Mouse (Mus musculus): Measurements from ENCODE around the gene Il1rapl2. TPM values are rescaled to one million over a fixed set of nuclear protein-coding genes. Genes with fewer than 3 reads are reported as not detected.

Gene Il1rapl2
- polyA plus RNA-seq, 1 experiment from 2014 or later: 0.12 TPM

DNA sequence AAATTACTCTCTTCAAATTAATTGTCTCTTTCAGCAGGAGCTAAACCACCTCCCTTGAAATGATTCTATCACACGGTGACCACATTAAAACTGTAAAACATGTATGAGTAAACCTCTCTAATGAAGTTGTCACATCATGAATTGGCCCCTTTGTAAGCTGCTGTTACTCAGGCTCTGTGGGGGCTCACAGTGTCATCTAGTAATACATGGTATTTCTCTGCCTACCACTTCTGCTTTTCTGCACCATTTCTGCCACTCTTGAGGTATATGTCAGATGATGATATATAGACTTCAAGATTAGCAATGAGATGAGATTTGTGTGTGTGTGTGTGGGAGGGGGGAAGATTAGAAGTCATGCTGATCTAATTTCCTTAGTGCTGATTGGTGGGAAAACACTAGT, 117.6 kb downstream of the Il1rapl2 start:
- Histone ChIP-seq H3K9ac (ENCODE audit: low read depth, low read length) (no peak overlapping the region), H3K27ac (no peak overlapping the region), H3K36me3 (ENCODE audit: insufficient read depth, low read length) (no peaks in the 10 kb centered on the region), H3K9me3 (replicated peaks; ENCODE audit: low read length) (no peaks in the 10 kb centered on the region), H3K4me2 (ENCODE audit: low read length) (no peak overlapping the region), H3K27me3 (ENCODE audit: insufficient read depth, low read length) (no peaks in the 10 kb centered on the region), H3K4me1 (replicated peaks; ENCODE audit: insufficient read depth, low read length) (no peaks in the 10 kb centered on the region), H3K4me3 (replicated peaks; ENCODE audit: low read depth, low read length) (no peak overlapping the region)
- ATAC-seq (replicated peaks; ENCODE audit: low FRiP score, low read depth) (no peak), DNase-seq (ENCODE audit: low spot score) (no peak)
- no peak for TF ChIP-seq CTCF (IDR thresholded peaks at IDR 0.05; ENCODE audit: low read depth)
- 69% methylated on average over 1 of the region's 1 CpGs for WGBS

DNA sequence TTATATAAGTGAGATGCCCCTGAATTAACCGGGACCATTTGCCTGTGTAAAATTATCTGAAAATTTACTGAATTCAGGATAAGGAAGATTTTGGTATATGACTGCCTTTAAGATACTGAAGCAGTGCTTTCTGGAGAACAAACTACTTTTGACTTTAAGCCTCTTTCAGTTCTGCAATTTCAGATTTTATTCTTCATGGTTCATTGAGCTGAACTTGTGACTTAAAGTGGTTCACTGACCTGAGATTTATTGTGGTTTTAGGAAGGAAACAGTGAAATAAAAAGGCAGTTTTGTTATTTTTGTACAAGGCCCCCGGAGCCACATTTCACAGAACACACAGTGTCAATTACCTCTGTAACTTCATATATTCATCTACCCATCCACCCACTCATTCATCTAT, 129.6 kb downstream of the Il1rapl2 start:
- TF ChIP-seq CTCF (IDR thresholded peaks at IDR 0.05; ENCODE audit: low read depth): no peak
- 64% methylated on average over 2 of the region's 2 CpGs for WGBS
- no peak for ATAC-seq (replicated peaks; ENCODE audit: low FRiP score, low read depth)

DNA sequence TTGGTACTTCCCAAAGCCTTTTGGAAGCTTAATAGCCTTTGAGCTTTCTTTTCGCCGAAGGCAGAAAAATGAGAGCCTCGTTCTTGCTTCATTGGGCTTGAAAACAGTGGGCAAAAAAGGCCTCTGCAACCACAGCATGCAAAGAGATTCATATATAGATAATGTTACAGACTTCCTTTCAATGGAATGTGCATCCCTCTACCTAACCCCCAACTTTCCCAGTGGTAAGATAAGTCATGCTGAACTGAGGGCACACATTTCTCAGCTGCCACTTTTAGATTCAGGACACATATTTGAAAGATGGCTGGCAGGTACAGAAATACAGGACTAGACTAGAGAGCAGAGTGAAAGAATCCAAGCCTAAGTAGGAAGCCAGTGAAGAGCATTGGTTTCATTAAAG, 185.1 kb downstream of the Il1rapl2 start:
- WGBS: 41% methylated on average over 3 of the region's 3 CpGs
- no peak for TF ChIP-seq CTCF (IDR thresholded peaks at IDR 0.05; ENCODE audit: low read depth)
- ATAC-seq (replicated peaks; ENCODE audit: low FRiP score, low read depth) (no peak), DNase-seq (ENCODE audit: low spot score) (peak; percentile 12)
- Histone ChIP-seq H3K27me3 (ENCODE audit: insufficient read depth, low read length) (no peaks in the 10 kb centered on the region), H3K27ac (no peak overlapping the region), H3K9ac (ENCODE audit: low read depth, low read length) (no peak overlapping the region), H3K4me3 (replicated peaks; ENCODE audit: low read depth, low read length) (no peak overlapping the region), H3K9me3 (replicated peaks; ENCODE audit: low read length) (no peaks in the 10 kb centered on the region), H3K4me1 (replicated peaks; ENCODE audit: insufficient read depth, low read length) (no peaks in the 10 kb centered on the region), H3K4me2 (ENCODE audit: low read length) (no peak overlapping the region), H3K36me3 (ENCODE audit: insufficient read depth, low read length) (no peaks in the 10 kb centered on the region)

More for the DNA sequence above, 129.6 kb downstream of the Il1rapl2 start:
- Histone ChIP-seq H3K9me3 (replicated peaks; ENCODE audit: low read length) (no peaks in the 10 kb centered on the region), H3K9ac (ENCODE audit: low read depth, low read length) (no peak overlapping the region), H3K4me1 (replicated peaks; ENCODE audit: insufficient read depth, low read length) (no peaks in the 10 kb centered on the region), H3K4me3 (replicated peaks; ENCODE audit: low read depth, low read length) (no peak overlapping the region), H3K4me2 (ENCODE audit: low read length) (no peak overlapping the region), H3K27ac (no peak overlapping the region), H3K27me3 (ENCODE audit: insufficient read depth, low read length) (no peaks in the 10 kb centered on the region), H3K36me3 (ENCODE audit: insufficient read depth, low read length) (no peaks in the 10 kb centered on the region)
- peak; percentile 1 for DNase-seq (ENCODE audit: low spot score)

DNA sequence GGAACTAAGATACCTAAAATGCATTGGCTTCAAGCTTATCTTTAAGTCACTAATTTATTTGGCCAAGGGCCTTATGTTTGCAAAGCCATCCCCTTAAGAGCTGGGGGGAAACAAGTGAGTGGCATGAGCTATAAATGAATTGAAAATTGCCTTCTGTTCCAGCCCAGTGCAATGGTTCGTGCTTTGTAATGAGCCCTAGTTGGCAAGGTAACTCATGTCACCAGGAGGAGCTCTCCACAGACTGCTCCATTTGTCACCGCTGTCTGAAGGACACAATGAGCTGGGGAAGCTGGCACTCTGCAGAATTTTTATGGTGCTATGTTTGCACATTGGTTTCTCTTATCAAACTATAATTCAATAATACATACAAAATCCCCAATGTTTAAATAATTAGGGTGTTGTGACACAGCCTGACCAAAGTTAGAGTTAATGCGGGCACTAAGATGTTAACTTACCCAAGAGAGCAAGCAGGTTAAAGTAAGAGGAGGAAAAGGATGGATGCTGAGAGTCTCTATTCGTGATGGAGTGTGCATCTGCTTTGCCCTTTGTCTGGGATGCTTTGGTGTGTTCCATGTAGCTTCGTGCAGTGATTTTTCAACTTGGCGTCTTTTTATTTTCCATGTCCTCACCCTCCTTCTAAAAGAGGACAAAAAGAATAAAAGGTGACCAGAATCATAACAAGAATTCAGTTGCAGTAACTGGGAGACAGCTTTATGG, 235.2 kb downstream of the Il1rapl2 start:
- Histone ChIP-seq H3K9me3 (replicated peaks; ENCODE audit: low read length) (no peaks in the 10 kb centered on the region), H3K4me1 (replicated peaks; ENCODE audit: insufficient read depth, low read length) (no peaks in the 10 kb centered on the region), H3K4me2 (ENCODE audit: low read length) (no peak overlapping the region), H3K9ac (ENCODE audit: low read depth, low read length) (no peak overlapping the region), H3K27me3 (ENCODE audit: insufficient read depth, low read length) (no peaks in the 10 kb centered on the region), H3K36me3 (ENCODE audit: insufficient read depth, low read length) (no peaks in the 10 kb centered on the region), H3K27ac (no peak overlapping the region), H3K4me3 (replicated peaks; ENCODE audit: low read depth, low read length) (no peak overlapping the region)
- TF ChIP-seq CTCF (IDR thresholded peaks at IDR 0.05; ENCODE audit: low read depth): no peak
- WGBS: 63% methylated on average over 6 of the region's 6 CpGs
- ATAC-seq (replicated peaks; ENCODE audit: low FRiP score, low read depth) (no peak), DNase-seq (ENCODE audit: low spot score) (no peak)

DNA sequence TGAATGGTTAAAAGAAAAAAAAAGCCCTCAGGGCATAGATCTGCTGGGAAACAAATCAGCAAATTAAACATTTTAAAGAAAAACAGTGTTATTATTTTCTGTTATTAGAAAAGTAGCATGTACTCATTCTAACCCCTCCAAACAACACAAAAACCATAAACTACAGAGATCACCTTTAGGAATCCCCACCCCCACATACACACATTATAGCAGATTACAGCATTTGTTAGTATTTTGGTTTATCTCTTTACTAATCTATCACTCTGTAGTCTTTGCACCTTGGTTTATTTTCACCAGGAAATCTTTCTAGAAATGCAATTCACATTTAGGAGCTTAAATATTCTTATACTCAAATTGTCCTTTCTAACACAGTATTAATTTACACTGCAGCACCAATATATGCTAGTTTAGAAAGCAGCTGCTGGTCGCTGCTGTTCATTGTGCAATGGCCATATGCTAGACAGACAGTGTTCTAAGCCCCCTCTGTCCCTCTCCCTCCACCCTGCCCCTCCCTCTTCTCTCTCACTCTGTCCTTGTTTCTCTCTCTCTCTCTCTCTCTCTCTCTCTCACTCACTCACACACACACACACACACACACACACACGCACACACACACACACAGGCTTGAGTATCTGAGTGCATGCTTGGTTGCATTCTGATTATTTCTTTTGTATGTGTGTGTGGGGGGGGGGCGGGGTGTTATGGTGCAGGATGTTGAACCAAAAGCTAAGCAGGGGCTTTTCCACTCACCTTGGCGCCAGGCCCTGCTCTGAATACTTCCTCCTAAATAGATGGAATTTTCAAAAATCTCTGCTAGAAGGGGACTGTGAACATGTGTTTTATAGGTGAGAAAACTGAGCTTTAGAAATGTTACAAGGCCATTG, 236.1 kb downstream of the Il1rapl2 start:
- ATAC-seq (replicated peaks; ENCODE audit: low FRiP score, low read depth) (no peak), DNase-seq (ENCODE audit: low spot score) (no peak)
- no peak overlapping the region for H3K4me3 ChIP-seq (replicated peaks; ENCODE audit: low read depth, low read length)
- no peaks in the 10 kb centered on the region for H3K27me3 ChIP-seq (ENCODE audit: insufficient read depth, low read length)
- no peaks in the 10 kb centered on the region for H3K9me3 ChIP-seq (replicated peaks; ENCODE audit: low read length)
- H3K9ac ChIP-seq (ENCODE audit: low read depth, low read length): no peak overlapping the region
- WGBS: 66% methylated on average over 4 of the region's 4 CpGs
- no peaks in the 10 kb centered on the region for H3K36me3 ChIP-seq (ENCODE audit: insufficient read depth, low read length)
- no peak overlapping the region for H3K4me2 ChIP-seq (ENCODE audit: low read length)
- H3K4me1 ChIP-seq (replicated peaks; ENCODE audit: insufficient read depth, low read length): no peaks in the 10 kb centered on the region
- no peak overlapping the region for H3K27ac ChIP-seq
- no peak for TF ChIP-seq CTCF (IDR thresholded peaks at IDR 0.05; ENCODE audit: low read depth)

DNA sequence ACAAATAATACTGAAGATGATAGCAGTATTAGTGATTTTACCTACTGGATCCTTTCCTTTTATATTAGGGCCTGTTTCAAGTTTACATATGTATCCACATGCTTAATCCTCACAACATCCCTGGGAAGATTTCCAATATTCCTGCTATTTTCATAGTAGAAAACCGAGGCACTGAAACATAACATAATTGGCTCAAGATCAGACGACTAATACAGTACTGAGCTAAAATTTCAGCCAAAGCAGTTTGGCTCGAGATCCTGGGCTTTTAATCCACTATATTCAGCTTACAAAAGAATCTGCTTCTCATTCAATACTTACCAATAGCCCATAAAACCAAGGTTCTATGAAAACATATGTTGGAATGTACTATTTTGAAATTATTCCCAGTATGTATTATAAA, 239.1 kb downstream of the Il1rapl2 start:
- Histone ChIP-seq H3K27me3 (ENCODE audit: insufficient read depth, low read length) (no peaks in the 10 kb centered on the region), H3K4me2 (ENCODE audit: low read length) (no peak overlapping the region), H3K4me3 (replicated peaks; ENCODE audit: low read depth, low read length) (no peak overlapping the region), H3K9ac (ENCODE audit: low read depth, low read length) (no peak overlapping the region), H3K4me1 (replicated peaks; ENCODE audit: insufficient read depth, low read length) (no peaks in the 10 kb centered on the region), H3K9me3 (replicated peaks; ENCODE audit: low read length) (no peaks in the 10 kb centered on the region), H3K36me3 (ENCODE audit: insufficient read depth, low read length) (no peaks in the 10 kb centered on the region), H3K27ac (no peak overlapping the region)
- ATAC-seq (replicated peaks; ENCODE audit: low FRiP score, low read depth) (no peak), DNase-seq (ENCODE audit: low spot score) (no peak)
- WGBS: 47% methylated on average over 3 of the region's 3 CpGs
- TF ChIP-seq CTCF (IDR thresholded peaks at IDR 0.05; ENCODE audit: low read depth): no peak

Measured in kidney, postnatal 0 days (tissue).